Mouse (Mus musculus): Measurements from ENCODE around the gene Bsn. TPM values are rescaled to one million over a fixed set of nuclear protein-coding genes. Genes with fewer than 3 reads are reported as not detected.
A peak's percentile ranks its signal among the peaks of the same experiment; 100 is the strongest.

Gene Bsn
- polyA plus RNA-seq, 1 experiment from 2014 or later: 2.8 TPM

- Histone ChIP-seq H3K27me3 (replicated peaks) (peaks cover 19% of the 10 kb centered on the region), H3K9me3 (no peaks in the 10 kb centered on the region), H3K36me3 (no peaks in the 10 kb centered on the region), H3K4me2 (peak overlapping the region; percentile 98), H3K27ac (no peak overlapping the region), H3K4me3 (replicated peaks) (peak overlapping the region; percentile 62), H3K4me1 (peaks cover 8% of the 10 kb centered on the region), H3K9ac (no peak overlapping the region)
- ATAC-seq (ENCODE audit: insufficient read depth, low FRiP score, low read depth): no peak
- 41% methylated on average over 5 of the region's 5 CpGs for WGBS
Measured at GRCm38 (mm10) chr9:108189488-108189786, 747 bp downstream of the Bsn start.

DNA sequence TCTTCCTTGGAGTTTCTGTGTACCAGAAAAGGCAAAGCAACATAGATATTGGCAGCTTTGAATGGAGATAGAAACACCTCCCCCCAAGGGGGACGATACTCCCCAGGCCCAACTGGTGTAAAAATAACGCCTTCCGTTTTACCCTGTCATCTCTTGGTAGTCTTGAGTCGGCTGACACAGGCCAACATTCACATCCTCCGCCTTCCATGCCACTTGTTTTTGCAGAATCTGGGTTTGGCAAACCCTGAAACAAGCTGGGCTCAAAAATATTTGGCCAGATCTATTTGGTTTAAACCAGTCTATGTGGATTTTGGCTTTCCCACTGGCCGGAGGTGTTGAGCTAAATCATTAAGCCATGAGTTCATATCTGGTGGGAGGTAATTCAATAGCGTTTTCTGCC, 1.2 kb downstream of the Bsn start:
- Histone ChIP-seq H3K4me1 (peaks cover 8% of the 10 kb centered on the region), H3K36me3 (no peaks in the 10 kb centered on the region), H3K27me3 (replicated peaks) (peaks cover 19% of the 10 kb centered on the region), H3K27ac (no peak overlapping the region), H3K9ac (no peak overlapping the region), H3K4me3 (replicated peaks) (no peak overlapping the region), H3K4me2 (no peak overlapping the region), H3K9me3 (no peaks in the 10 kb centered on the region)
- ATAC-seq (ENCODE audit: insufficient read depth, low FRiP score, low read depth): no peak
- 77% methylated on average over 7 of the region's 7 CpGs for WGBS

DNA sequence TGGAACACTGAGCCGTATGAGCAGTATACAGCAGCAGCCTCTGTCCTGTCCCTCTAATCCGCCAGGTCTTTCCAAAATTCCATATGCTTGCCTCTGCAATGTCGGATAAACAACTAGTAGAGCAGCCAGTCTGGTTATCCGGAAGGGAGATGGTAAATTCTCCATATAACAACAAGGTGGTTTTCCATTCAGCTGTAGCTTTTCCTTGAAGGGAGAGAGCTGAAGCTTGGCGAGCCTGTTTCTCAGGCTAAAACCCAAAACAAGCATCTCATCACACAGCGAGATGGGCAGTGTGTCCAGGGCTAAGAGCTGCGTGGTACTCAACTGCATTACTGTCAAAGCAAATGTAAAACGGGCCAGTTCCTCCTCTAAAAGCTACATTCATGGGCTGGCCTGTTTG, 1.7 kb downstream of the Bsn start:
- 76% methylated on average over 8 of the region's 8 CpGs for WGBS
- Histone ChIP-seq H3K4me3 (replicated peaks) (no peak overlapping the region), H3K36me3 (no peaks in the 10 kb centered on the region)

DNA sequence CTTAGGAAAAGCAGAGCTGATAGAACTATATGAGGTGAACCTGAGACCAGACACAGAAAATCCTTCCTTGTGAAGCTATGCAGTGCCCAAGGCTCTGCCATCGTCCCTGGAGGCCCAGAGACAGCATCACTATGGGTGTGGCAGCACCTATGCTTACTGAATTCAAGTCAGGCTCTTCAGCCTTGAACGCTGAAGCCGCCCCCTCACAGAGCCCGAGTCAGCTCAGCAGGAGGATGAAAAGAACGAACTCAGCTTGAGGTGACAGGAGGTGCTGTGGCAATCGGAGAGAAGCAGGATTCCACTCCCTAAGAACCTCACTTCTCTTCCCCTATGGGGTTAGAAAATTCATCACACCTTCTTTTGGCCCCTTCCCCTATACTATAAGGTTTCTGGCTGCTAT, 2.6 kb downstream of the Bsn start:
- no peak overlapping the region for H3K9ac ChIP-seq
- peaks cover 19% of the 10 kb centered on the region for H3K27me3 ChIP-seq (replicated peaks)
- ATAC-seq (ENCODE audit: insufficient read depth, low FRiP score, low read depth): no peak
- H3K36me3 ChIP-seq: no peaks in the 10 kb centered on the region
- 30% methylated on average over 6 of the region's 6 CpGs for WGBS
- no peaks in the 10 kb centered on the region for H3K9me3 ChIP-seq
- peaks cover 8% of the 10 kb centered on the region for H3K4me1 ChIP-seq
- H3K4me2 ChIP-seq: no peak overlapping the region
- H3K27ac ChIP-seq: no peak overlapping the region
- no peak overlapping the region for H3K4me3 ChIP-seq (replicated peaks)

More for the DNA sequence above, 1.7 kb downstream of the Bsn start:
- no peak overlapping the region for H3K4me2 ChIP-seq
- H3K4me1 ChIP-seq: peaks cover 8% of the 10 kb centered on the region
- H3K9me3 ChIP-seq: no peaks in the 10 kb centered on the region
- no peak overlapping the region for H3K9ac ChIP-seq
- ATAC-seq (ENCODE audit: insufficient read depth, low FRiP score, low read depth): no peak
- no peak overlapping the region for H3K27ac ChIP-seq
- H3K27me3 ChIP-seq (replicated peaks): peaks cover 19% of the 10 kb centered on the region

DNA sequence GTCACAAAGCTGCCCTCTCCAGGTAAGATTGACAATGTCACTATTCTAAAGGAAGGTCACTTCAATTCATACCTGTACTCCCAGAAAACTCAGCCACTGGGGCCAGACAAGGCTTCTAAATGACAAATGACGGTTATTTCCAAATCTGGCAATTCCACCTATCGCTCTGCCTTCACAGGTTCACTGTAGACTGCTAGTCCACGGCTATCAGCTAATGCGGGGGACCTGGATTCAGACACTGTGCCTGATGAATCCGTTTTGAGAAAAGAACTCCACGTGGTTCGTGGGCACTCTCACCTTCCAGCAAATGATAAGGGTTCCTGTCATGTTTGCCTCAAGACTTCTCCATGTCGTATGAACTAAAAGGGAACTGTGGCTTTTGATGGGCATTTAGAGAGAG, 4.4 kb downstream of the Bsn start:
- H3K4me3 ChIP-seq (replicated peaks): no peak overlapping the region
- H3K36me3 ChIP-seq: no peaks in the 10 kb centered on the region
- peaks cover 8% of the 10 kb centered on the region for H3K4me1 ChIP-seq
- H3K9me3 ChIP-seq: no peaks in the 10 kb centered on the region
- H3K27me3 ChIP-seq (replicated peaks): peaks cover 19% of the 10 kb centered on the region
- WGBS: 77% methylated on average over 8 of the region's 8 CpGs
- no peak overlapping the region for H3K9ac ChIP-seq
- no peak for ATAC-seq (ENCODE audit: insufficient read depth, low FRiP score, low read depth)
- no peak overlapping the region for H3K27ac ChIP-seq
- no peak overlapping the region for H3K4me2 ChIP-seq

GRCm38 (mm10) chr9:108183531-108183994, 6.6 kb downstream of the Bsn start:
- H3K9ac ChIP-seq: no peak overlapping the region
- H3K9me3 ChIP-seq: no peaks in the 10 kb centered on the region
- no peak for ATAC-seq (ENCODE audit: insufficient read depth, low FRiP score, low read depth)
- H3K4me1 ChIP-seq: no peaks in the 10 kb centered on the region
- H3K36me3 ChIP-seq: no peaks in the 10 kb centered on the region
- H3K4me3 ChIP-seq (replicated peaks): no peak overlapping the region
- no peak overlapping the region for H3K4me2 ChIP-seq
- no peak overlapping the region for H3K27ac ChIP-seq
- peaks cover 4% of the 10 kb centered on the region; the same call in 1 of the 2 replicates for H3K27me3 ChIP-seq (replicated peaks)
- 90% methylated on average over 19 of the region's 19 CpGs for whole genome bisulfite sequencing

DNA sequence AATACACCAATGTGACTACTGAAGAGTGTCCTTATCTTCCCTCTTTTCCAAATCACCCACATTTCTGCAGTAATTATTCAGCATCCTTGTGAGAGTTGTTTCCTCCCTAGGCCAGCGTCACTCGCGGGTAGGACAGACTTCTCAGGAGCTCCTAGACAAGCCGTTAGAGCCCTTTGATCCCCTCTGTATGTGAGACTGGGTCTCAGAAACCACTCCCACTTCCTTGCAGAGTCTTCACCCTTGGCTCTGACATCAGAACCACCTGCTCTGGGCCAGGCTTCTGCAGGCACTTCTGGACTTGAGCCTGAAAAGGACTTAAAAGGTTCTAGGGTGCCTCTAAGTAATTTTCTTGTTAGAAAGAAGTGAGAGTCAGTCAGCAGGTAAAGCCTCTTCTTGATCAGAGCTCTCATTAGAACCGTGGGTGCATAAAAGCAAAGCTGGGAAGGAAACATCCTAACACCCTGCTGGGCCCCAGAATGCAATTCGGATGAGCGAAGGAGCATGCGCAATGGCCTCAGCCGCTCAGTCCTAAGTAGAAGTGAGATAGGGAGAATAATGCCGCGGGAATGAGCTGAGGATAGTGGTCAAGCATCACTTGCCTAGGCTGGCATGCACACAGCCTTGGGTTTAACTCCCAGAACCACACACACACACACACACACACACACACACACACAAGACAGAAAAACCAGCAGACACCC, 7.2 kb downstream of the Bsn start:
- Histone ChIP-seq H3K4me2 (no peak overlapping the region), H3K27me3 (replicated peaks) (no peaks in the 10 kb centered on the region), H3K27ac (no peak overlapping the region), H3K9ac (no peak overlapping the region), H3K36me3 (no peaks in the 10 kb centered on the region), H3K9me3 (no peaks in the 10 kb centered on the region), H3K4me3 (replicated peaks) (no peak overlapping the region), H3K4me1 (no peaks in the 10 kb centered on the region)
- no peak for ATAC-seq (ENCODE audit: insufficient read depth, low FRiP score, low read depth)
- WGBS: 70% methylated on average over 11 of the region's 11 CpGs

DNA sequence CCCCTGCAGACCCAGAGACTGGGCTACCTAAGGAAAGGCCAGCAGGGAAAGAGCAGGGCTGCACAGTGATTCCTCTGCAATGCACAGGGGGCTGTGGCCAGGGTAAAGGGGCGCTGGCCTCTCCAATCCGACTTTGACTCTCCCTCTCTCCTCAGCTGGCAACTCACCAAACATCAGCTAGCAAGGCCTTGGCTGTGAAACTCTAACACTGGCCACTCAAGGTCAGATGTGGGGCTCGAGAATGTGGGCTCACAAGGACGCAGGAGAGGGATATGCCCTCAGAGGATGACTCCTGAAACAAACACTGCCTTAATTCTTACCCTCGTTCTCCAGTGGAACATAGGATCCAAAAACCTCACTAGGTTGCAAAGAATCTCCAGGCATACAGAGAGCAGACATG, 11.8 kb downstream of the Bsn start:
- no peaks in the 10 kb centered on the region for H3K9me3 ChIP-seq
- H3K4me1 ChIP-seq: no peaks in the 10 kb centered on the region
- no peaks in the 10 kb centered on the region for H3K27me3 ChIP-seq (replicated peaks)
- 60% methylated on average over 5 of the region's 5 CpGs for WGBS
- H3K27ac ChIP-seq: no peak overlapping the region
- no peak overlapping the region for H3K9ac ChIP-seq
- no peak for ATAC-seq (ENCODE audit: insufficient read depth, low FRiP score, low read depth)
- no peak overlapping the region for H3K4me3 ChIP-seq (replicated peaks)
- no peaks in the 10 kb centered on the region for H3K36me3 ChIP-seq
- H3K4me2 ChIP-seq: no peak overlapping the region

GRCm38 (mm10) chr9:108175116-108175838, 14.9 kb downstream of the Bsn start:
- ATAC-seq (ENCODE audit: insufficient read depth, low FRiP score, low read depth): no peak
- WGBS: 55% methylated on average over 19 of the region's 19 CpGs

DNA sequence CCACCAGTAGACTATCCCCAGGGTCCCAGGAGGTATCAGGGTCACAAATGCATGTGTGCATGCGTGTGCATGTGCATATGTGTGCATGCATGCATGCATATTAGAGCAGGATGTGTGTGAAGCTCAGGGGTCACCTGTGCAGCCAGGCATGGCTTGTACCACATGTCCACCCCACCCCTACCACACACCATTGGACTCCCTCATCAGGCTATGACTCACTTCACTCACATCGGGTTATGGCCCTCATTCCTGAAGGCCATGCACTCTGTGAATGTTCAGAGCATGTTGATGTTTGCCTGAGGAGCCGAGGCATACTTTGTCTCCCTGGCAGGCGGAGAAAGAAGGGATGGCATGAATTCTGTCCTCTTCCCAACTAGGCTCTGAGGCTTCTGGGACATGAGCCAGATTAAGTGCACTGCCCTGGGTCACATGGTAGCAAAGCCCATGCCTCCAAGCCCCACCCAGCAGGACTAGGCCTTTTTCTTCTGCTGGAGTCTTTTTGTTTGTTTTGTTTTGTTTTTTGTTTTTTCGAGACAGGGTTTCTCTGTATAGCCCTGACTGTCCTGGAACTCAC, 17.3 kb downstream of the Bsn start:
- no peak overlapping the region for H3K4me2 ChIP-seq
- H3K9me3 ChIP-seq: no peaks in the 10 kb centered on the region
- no peak for ATAC-seq (ENCODE audit: insufficient read depth, low FRiP score, low read depth)
- no peak overlapping the region for H3K4me3 ChIP-seq (replicated peaks)
- H3K27ac ChIP-seq: no peak overlapping the region
- no peak overlapping the region for H3K9ac ChIP-seq
- H3K27me3 ChIP-seq (replicated peaks): no peaks in the 10 kb centered on the region
- WGBS: 64% methylated on average over 5 of the region's 5 CpGs
- no peaks in the 10 kb centered on the region for H3K36me3 ChIP-seq
- no peaks in the 10 kb centered on the region for H3K4me1 ChIP-seq

More at GRCm38 (mm10) chr9:108175116-108175838, 14.9 kb downstream of the Bsn start:
- no peaks in the 10 kb centered on the region for H3K9me3 ChIP-seq
- no peak overlapping the region for H3K4me2 ChIP-seq
- H3K9ac ChIP-seq: no peak overlapping the region
- no peaks in the 10 kb centered on the region for H3K27me3 ChIP-seq (replicated peaks)
- no peak overlapping the region for H3K4me3 ChIP-seq (replicated peaks)
- no peak overlapping the region for H3K27ac ChIP-seq
- no peaks in the 10 kb centered on the region for H3K36me3 ChIP-seq
- H3K4me1 ChIP-seq: no peaks in the 10 kb centered on the region

DNA sequence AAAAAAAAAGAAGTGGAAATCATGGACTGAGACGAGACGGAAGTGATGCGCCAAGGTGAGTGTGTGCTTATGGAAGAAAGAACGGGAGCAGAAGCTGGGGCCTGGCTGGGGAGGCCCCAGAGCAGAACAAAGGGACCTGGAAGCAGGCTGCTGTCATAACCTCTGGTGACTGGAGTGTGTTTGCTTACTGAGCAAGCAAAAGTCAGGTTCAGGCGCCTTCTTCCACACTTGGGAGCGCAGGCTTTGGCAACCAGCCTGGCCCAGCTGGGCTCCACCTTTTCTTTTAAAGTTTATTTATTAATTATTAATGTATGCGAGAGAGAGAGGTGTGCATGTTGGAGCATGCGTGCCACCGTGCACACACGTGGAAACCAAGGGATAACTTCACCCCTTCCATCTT, 20.4 kb downstream of the Bsn start:
- H3K27me3 ChIP-seq (replicated peaks): no peaks in the 10 kb centered on the region
- H3K9ac ChIP-seq: no peak overlapping the region
- H3K36me3 ChIP-seq: no peaks in the 10 kb centered on the region
- peak overlapping the region; percentile 60; the same call in 1 of the 2 replicates for H3K27ac ChIP-seq
- no peaks in the 10 kb centered on the region for H3K4me1 ChIP-seq
- ATAC-seq (ENCODE audit: insufficient read depth, low FRiP score, low read depth): peak; percentile 87
- WGBS: 62% methylated on average over 10 of the region's 10 CpGs
- no peaks in the 10 kb centered on the region for H3K9me3 ChIP-seq
- H3K4me2 ChIP-seq: no peak overlapping the region
- no peak overlapping the region for H3K4me3 ChIP-seq (replicated peaks)

GRCm38 (mm10) chr9:108165143-108165542, 25.0 kb downstream of the Bsn start:
- Histone ChIP-seq H3K4me1 (no peaks in the 10 kb centered on the region), H3K36me3 (no peaks in the 10 kb centered on the region), H3K9ac (no peak overlapping the region), H3K4me3 (replicated peaks) (no peak overlapping the region), H3K27ac (no peak overlapping the region), H3K9me3 (no peaks in the 10 kb centered on the region), H3K27me3 (replicated peaks) (no peaks in the 10 kb centered on the region), H3K4me2 (no peak overlapping the region)
- WGBS: 42% methylated on average over 8 of the region's 8 CpGs
- ATAC-seq (ENCODE audit: insufficient read depth, low FRiP score, low read depth): peak; percentile 43; the same call in 1 of the 2 replicates
